Mouse (Mus musculus) limb, embryonic 14.5 days (tissue): ENCODE measurements at regions not wholly inside any gene's neighbourhood (a gene's known extent, or its start where the extent isn't known, plus 50 kb on each side); places are given as distances from the start of the nearest gene placed in this dataset.
"Not testable (repeated sequence)": the region's sequence is repeated elsewhere in the genome, so short reads cannot be mapped to it uniquely, and the experiment has no call there.

Source experiments
- ATAC-seq: fragments of 200-750 bp; cut with Nextera tagmentation; 2 replicates; pipeline ENCODE4 v1.8.0; 2017; ENCODE audit warnings: low read depth, moderate number of reproducible peaks, moderate TSS enrichment; ENCODE audit not compliant: low FRiP score
- DNase-seq: peaks from one replicate; pipeline ENCODE4 v3.0.0-alpha.2; 2015; ENCODE audit warnings: low spot score
- H3K27ac ChIP-seq: fragments of 300-500 bp; sonication (generic); replicated peaks from 2 replicates; pipeline ENCODE4 v1.5.1; 2014; ENCODE audit warnings: low read depth, mild to moderate bottlenecking, low read length, moderate library complexity, mixed read lengths
- H3K27me3 ChIP-seq: fragments of 300-500 bp; sonication (generic); 2 replicates; pipeline ENCODE4 v1.6.1; 2014; ENCODE audit warnings: low read length, mixed read lengths; ENCODE audit not compliant: control insufficient read depth, insufficient read depth
- H3K36me3 ChIP-seq: fragments of 300-500 bp; sonication (generic); 2 replicates; pipeline ENCODE4 v1.6.1; 2014; ENCODE audit warnings: mild to moderate bottlenecking, low read length, moderate library complexity, mixed read lengths; ENCODE audit not compliant: control insufficient read depth, insufficient read depth
- H3K4me1 ChIP-seq: fragments of 300-500 bp; sonication (generic); 2 replicates; pipeline ENCODE4 v1.6.1; 2014; ENCODE audit warnings: antibody characterized with exemption, low read length, mixed read lengths; ENCODE audit not compliant: control insufficient read depth, insufficient read depth
- H3K4me2 ChIP-seq: fragments of 300-500 bp; sonication (generic); replicated peaks from 2 replicates; pipeline ENCODE4 v1.6.1; 2014; ENCODE audit warnings: low read depth, mild to moderate bottlenecking, low read length, moderate library complexity; ENCODE audit not compliant: severe bottlenecking
- H3K4me3 ChIP-seq: fragments of 300-500 bp; sonication (generic); replicated peaks from 2 replicates; pipeline ENCODE4 v1.5.1; 2014; ENCODE audit warnings: low read length
- H3K9ac ChIP-seq: fragments of 300-500 bp; sonication (generic); 2 replicates; pipeline ENCODE4 v1.6.1; 2014; ENCODE audit warnings: mild to moderate bottlenecking, low read depth, low read length, moderate library complexity; ENCODE audit not compliant: severe bottlenecking
- H3K9me3 ChIP-seq: fragments of 300-500 bp; sonication (generic); 2 replicates; pipeline ENCODE4 v1.6.1; 2016; ENCODE audit warnings: low read length; ENCODE audit not compliant: control insufficient read depth
- POLR2A ChIP-seq: fragments of 200-500 bp; IDR thresholded peaks from 2 replicates; pipeline ENCODE4 v1.8.0; 2012; ENCODE audit warnings: inconsistent platforms, mild to moderate bottlenecking, moderate library complexity, borderline replicate concordance; ENCODE audit not compliant: insufficient read depth, insufficient read length; ENCODE audit errors: extremely low read depth
- WGBS: fragments of 180-500 bp; shearing (Covaris S2); extraction: QIAGEN DNeasy Blood & Tissue Kit; methylation state at CpG from one replicate; pipeline ENCODE4 v1.1.7; 2014; 5-methylcytosine and 5-hydroxymethylcytosine counted together

GRCm38 (mm10) chr3:31796621-31797020 is 105.7 kb upstream of the Kcnmb2 start:
- no peak overlapping the region for H3K4me2 ChIP-seq
- H3K4me3 ChIP-seq = no peak overlapping the region
- no peak for DNase-seq
- no peaks in the 10 kb centered on the region for H3K9me3 ChIP-seq
- no peak overlapping the region for H3K9ac ChIP-seq
- 82% methylated on average over 2 of the region's 2 CpGs for WGBS
- no peaks in the 10 kb centered on the region for H3K27me3 ChIP-seq
- no peak for TF ChIP-seq POLR2A
- ATAC-seq = no peak
- H3K27ac ChIP-seq = no peak overlapping the region
- no peaks in the 10 kb centered on the region for H3K36me3 ChIP-seq
- no peaks in the 10 kb centered on the region for H3K4me1 ChIP-seq

DNA sequence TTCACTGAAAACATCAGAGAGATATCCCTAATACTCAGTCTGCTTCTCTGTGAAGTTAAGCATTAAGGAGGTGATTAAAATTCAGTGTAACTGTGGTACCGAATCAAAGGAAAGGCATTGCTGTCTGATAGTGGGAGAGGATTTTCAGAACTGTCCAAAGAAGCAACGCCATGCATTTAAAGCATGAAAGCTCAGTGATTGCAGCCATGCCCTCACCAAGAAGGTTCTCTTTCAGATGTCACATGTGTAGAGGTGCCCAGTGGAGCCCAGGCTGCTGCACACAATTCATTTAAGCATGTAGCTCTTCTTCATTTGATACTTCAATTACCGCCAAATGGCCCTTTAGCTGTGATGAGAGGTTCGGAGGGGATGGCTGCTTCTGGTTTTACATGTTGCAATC is 103.1 kb upstream of the Kcnmb2 start:
- no peak for DNase-seq
- no peaks in the 10 kb centered on the region for H3K36me3 ChIP-seq
- WGBS = 80% methylated on average over 4 of the region's 4 CpGs
- no peak for ATAC-seq
- no peak for TF ChIP-seq POLR2A
- no peaks in the 10 kb centered on the region for H3K4me1 ChIP-seq
- H3K9ac ChIP-seq = no peak overlapping the region
- no peak overlapping the region for H3K27ac ChIP-seq
- H3K9me3 ChIP-seq = no peaks in the 10 kb centered on the region
- no peaks in the 10 kb centered on the region for H3K27me3 ChIP-seq
- H3K4me2 ChIP-seq = no peak overlapping the region
- H3K4me3 ChIP-seq = no peak overlapping the region

DNA sequence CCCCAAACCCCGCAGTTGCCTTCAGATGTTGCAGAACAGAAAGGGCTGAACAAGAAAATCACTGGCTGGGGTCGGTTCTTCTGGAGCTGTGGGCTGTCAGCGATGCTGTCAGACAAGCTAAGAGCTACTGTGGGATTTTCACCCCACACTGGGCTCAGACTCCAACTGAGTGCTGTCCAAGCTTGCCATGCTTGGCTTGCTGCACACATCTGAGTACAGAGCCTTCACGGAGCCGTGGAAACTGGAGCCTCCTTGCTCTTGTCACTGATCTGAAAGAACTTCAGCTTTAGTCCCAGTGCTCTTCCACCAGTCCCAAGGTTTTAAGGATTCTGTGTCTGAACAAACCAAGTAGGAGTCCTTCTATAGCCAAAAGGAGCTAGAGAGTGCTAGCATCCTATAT is 98.3 kb upstream of the Kcnmb2 start:
- no peak overlapping the region for H3K4me3 ChIP-seq
- no peaks in the 10 kb centered on the region for H3K9me3 ChIP-seq
- DNase-seq (no peak), ATAC-seq (no peak)
- no peaks in the 10 kb centered on the region for H3K36me3 ChIP-seq
- H3K9ac ChIP-seq = no peak overlapping the region
- no peaks in the 10 kb centered on the region for H3K4me1 ChIP-seq
- WGBS = 19% methylated on average over 5 of the region's 5 CpGs
- no peaks in the 10 kb centered on the region for H3K27me3 ChIP-seq
- H3K4me2 ChIP-seq = no peak overlapping the region
- H3K27ac ChIP-seq = no peak overlapping the region
- TF ChIP-seq POLR2A = no peak

- DNase-seq (no peak), ATAC-seq (no peak)
- Histone ChIP-seq H3K4me1 (no peaks in the 10 kb centered on the region), H3K36me3 (no peaks in the 10 kb centered on the region), H3K27me3 (no peaks in the 10 kb centered on the region), H3K9me3 (no peaks in the 10 kb centered on the region), H3K4me2 (no peak overlapping the region), H3K9ac (no peak overlapping the region), H3K27ac (no peak overlapping the region), H3K4me3 (no peak overlapping the region)
- WGBS = 48% methylated on average over 2 of the region's 2 CpGs
- TF ChIP-seq POLR2A = no peak
Measured at GRCm38 (mm10) chr3:31807741-31808140, 94.6 kb upstream of the Kcnmb2 start.

DNA sequence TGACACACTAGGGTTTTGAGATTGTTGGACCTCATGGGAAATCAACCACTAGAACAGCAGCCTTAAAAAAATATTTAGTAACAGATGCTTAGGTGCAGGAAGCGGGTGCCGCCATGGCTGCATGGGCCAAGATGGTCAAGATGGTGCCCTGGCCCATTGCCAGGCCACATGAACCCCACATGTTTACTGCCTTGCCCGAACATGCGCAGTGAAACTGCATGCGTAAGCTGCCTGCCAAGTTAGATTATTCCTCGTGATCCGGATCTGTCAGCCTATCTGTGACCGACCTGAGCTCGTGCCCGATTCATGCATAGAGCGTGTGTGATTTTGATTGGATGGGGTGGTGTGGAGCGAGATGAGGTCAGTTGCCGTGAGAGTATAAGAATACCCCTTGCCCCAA is 93.2 kb upstream of the Kcnmb2 start:
- not testable (repeated sequence) for H3K36me3 ChIP-seq, H3K9me3 ChIP-seq, DNase-seq, H3K4me1 ChIP-seq, H3K9ac ChIP-seq, ATAC-seq, H3K27me3 ChIP-seq, H3K27ac ChIP-seq, H3K4me2 ChIP-seq, H3K4me3 ChIP-seq
- WGBS = 94% methylated on average over 13 of the region's 13 CpGs

- DNase-seq = no peak
- ATAC-seq = no peak
- H3K27ac ChIP-seq = no peak overlapping the region
- H3K36me3 ChIP-seq = no peaks in the 10 kb centered on the region
- H3K27me3 ChIP-seq = no peaks in the 10 kb centered on the region
- no peak for TF ChIP-seq POLR2A
- H3K4me3 ChIP-seq = no peak overlapping the region
- H3K9me3 ChIP-seq = no peaks in the 10 kb centered on the region
- H3K4me2 ChIP-seq = no peak overlapping the region
- WGBS = 55% methylated on average over 4 of the region's 4 CpGs
- H3K4me1 ChIP-seq = no peaks in the 10 kb centered on the region
- no peak overlapping the region for H3K9ac ChIP-seq
Measured at GRCm38 (mm10) chr3:31811232-31811631, 91.1 kb upstream of the Kcnmb2 start.
